Mouse (Mus musculus) erythroblast, embryonic 14.5 days (primary cell): Measurements from ENCODE around the gene Mroh3.

Experiments used
- GATA1 ChIP-seq: IDR thresholded peaks from 2 replicates; pipeline ENCODE4 v1.6.1; 2012; ENCODE audit warnings: low read length, inconsistent platforms, mixed read lengths
- TAL1 ChIP-seq: IDR thresholded peaks from 3 replicates; pipeline ENCODE4 v1.6.1; 2012; ENCODE audit warnings: low read length, inconsistent platforms, mixed read lengths

DNA sequence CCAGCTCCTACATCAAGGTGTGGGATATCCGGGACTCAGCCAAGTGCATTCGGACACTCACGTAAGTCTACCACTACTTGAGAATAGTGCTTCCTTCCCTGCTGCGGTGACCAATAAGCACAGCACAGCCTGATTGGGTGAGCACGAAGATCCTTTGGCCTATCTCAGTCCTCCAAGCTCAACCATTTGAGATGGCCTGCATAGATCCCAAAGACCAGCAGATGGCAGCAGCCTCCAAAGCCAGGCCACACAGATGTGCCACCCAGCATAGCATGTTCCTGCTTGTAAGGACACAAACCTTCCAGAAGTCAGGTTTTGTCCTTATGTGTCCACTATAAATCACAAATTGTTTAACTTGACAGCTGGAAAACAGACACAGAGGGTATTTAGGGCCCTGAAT is 42.5 kb downstream of the Mroh3 start:
- no peak for TF ChIP-seq GATA1
- no peak for TF ChIP-seq TAL1
